Mouse (Mus musculus) midbrain, embryonic 10.5 days (tissue): Measurements from ENCODE around the gene Bscl2. TPM values are rescaled to one million over a fixed set of nuclear protein-coding genes. Genes with fewer than 3 reads are reported as not detected.
"Not testable (repeated sequence)": the region's sequence is repeated elsewhere in the genome, so short reads cannot be mapped to it uniquely, and the experiment has no call there.

ENCODE experiments used
- DNase-seq: peaks from one replicate; pipeline ENCODE4 v3.0.0-alpha.2; 2017; ENCODE audit warnings: low spot score
- H3K27ac ChIP-seq: fragments of 300-500 bp; sonication (generic); replicated peaks from 2 replicates; pipeline ENCODE4 v1.5.1; 2016; ENCODE audit warnings: mild to moderate bottlenecking
- H3K27me3 ChIP-seq: fragments of 300-500 bp; sonication (generic); 2 replicates; pipeline ENCODE4 v1.6.1; 2016; ENCODE audit warnings: low read depth, mild to moderate bottlenecking; ENCODE audit not compliant: poor library complexity, severe bottlenecking
- H3K36me3 ChIP-seq: fragments of 300-500 bp; sonication (generic); 2 replicates; pipeline ENCODE4 v1.6.1; 2016; ENCODE audit warnings: mild to moderate bottlenecking, moderate library complexity
- H3K4me1 ChIP-seq: fragments of 300-500 bp; sonication (generic); 2 replicates; pipeline ENCODE4 v1.6.1; 2016
- H3K4me3 ChIP-seq: fragments of 300-500 bp; sonication (generic); 2 replicates; pipeline ENCODE4 v1.5.1; 2016; ENCODE audit warnings: mild to moderate bottlenecking, moderate library complexity
- H3K9me3 ChIP-seq: fragments of 300-500 bp; sonication (generic); replicated peaks from 2 replicates; pipeline ENCODE4 v1.6.1; 2016; ENCODE audit warnings: mild to moderate bottlenecking
- WGBS: fragments of 180-500 bp; shearing (Covaris S2); methylation state at CpG from one replicate; pipeline ENCODE4 v1.1.7; 2016; 5-methylcytosine and 5-hydroxymethylcytosine counted together
- polyA plus RNA-seq: library from polyadenylated mRNA; unstranded; fragments of >200 nt; fragmentation: Nextera tagmentation; extraction: Ambion mirVana; gene quantifications from 2 replicates; pipeline ENCODE4 v1.2.1, GENCODE M21; 2016

The Bscl2 gene
- polyA plus RNA-seq, 1 experiment from 2014 or later, result 55.2 TPM

GRCm38 (mm10) chr19:8859018-8859417 is 21.8 kb downstream of the Bscl2 start:
- Histone ChIP-seq H3K4me3 (no peak overlapping the region), H3K4me1 (no peaks in the 10 kb centered on the region), H3K9me3 (no peaks in the 10 kb centered on the region), H3K27me3 (no peaks in the 10 kb centered on the region), H3K27ac (no peak overlapping the region), H3K36me3 (no peaks in the 10 kb centered on the region)
- WGBS, result 25% methylated on average over 1 of the region's 1 CpGs
- no peak for DNase-seq

- Histone ChIP-seq H3K27ac (no peak overlapping the region), H3K9me3 (no peaks in the 10 kb centered on the region), H3K4me1 (no peaks in the 10 kb centered on the region), H3K4me3 (no peak overlapping the region), H3K36me3 (no peaks in the 10 kb centered on the region), H3K27me3 (no peaks in the 10 kb centered on the region)
- no peak for DNase-seq
- WGBS, result 85% methylated on average over 6 of the region's 6 CpGs
Measured at GRCm38 (mm10) chr19:8864265-8864664, 27.0 kb downstream of the Bscl2 start.

- not testable (repeated sequence) for H3K4me3 ChIP-seq, H3K27me3 ChIP-seq, DNase-seq, H3K9me3 ChIP-seq, H3K27ac ChIP-seq
- 75% methylated on average over 3 of the region's 3 CpGs for WGBS
- Histone ChIP-seq H3K4me1 (peaks cover 13% of the 10 kb centered on the region), H3K36me3 (peaks cover 25% of the 10 kb centered on the region)
Measured at GRCm38 (mm10) chr19:8870381-8870780, 33.1 kb downstream of the Bscl2 start.

- Histone ChIP-seq H3K4me3 (peak overlapping the region; percentile 91), H3K4me1 (peaks cover 13% of the 10 kb centered on the region), H3K9me3 (no peaks in the 10 kb centered on the region), H3K27ac (peak overlapping the region; percentile 92), H3K36me3 (peaks cover 30% of the 10 kb centered on the region), H3K27me3 (no peaks in the 10 kb centered on the region)
- DNase-seq, result no peak
- WGBS, result 67% methylated on average over 9 of the region's 9 CpGs
Measured at GRCm38 (mm10) chr19:8870838-8871237, 33.6 kb downstream of the Bscl2 start.

GRCm38 (mm10) chr19:8871267-8872186 is 34.3 kb downstream of the Bscl2 start, which contains the start of gene Ubxn1:
Ubxn1 (plus strand) TSS chr19:8871496.
- Histone ChIP-seq H3K36me3 (peaks cover 37% of the 10 kb centered on the region), H3K4me3 (peak within 1 kb of the TSS; percentile 91), H3K4me1 (peaks cover 13% of the 10 kb centered on the region), H3K27me3 (no peaks in the 10 kb centered on the region), H3K27ac (peak within 1 kb of the TSS; percentile 92), H3K9me3 (no peaks in the 10 kb centered on the region)
- peak; percentile 96 for DNase-seq
- 2% methylated on average over 59 of the region's 59 CpGs for WGBS

GRCm38 (mm10) chr19:8872266-8872840 is 35.1 kb downstream of the Bscl2 start:
- Histone ChIP-seq H3K27me3 (no peaks in the 10 kb centered on the region), H3K36me3 (peaks cover 44% of the 10 kb centered on the region), H3K27ac (peak overlapping the region; percentile 92), H3K4me3 (peak overlapping the region; percentile 91), H3K9me3 (no peaks in the 10 kb centered on the region), H3K4me1 (peaks cover 13% of the 10 kb centered on the region)
- DNase-seq, result no peak
- 78% methylated on average over 10 of the region's 10 CpGs for WGBS

GRCm38 (mm10) chr19:8875031-8875430 is 37.8 kb downstream of the Bscl2 start:
- peaks cover 65% of the 10 kb centered on the region for H3K36me3 ChIP-seq
- H3K9me3 ChIP-seq, result no peaks in the 10 kb centered on the region
- H3K27ac ChIP-seq, result no peak overlapping the region
- H3K4me1 ChIP-seq, result peaks cover 21% of the 10 kb centered on the region
- no peak overlapping the region for H3K4me3 ChIP-seq
- no peak for DNase-seq
- no peaks in the 10 kb centered on the region for H3K27me3 ChIP-seq
- WGBS, result 94% methylated on average over 7 of the region's 7 CpGs

GRCm38 (mm10) chr19:8880311-8881033 is 43.2 kb downstream of the Bscl2 start, which contains the start of gene Uqcc3:
Uqcc3 (minus strand) TSS chr19:8880923.
- under 1% methylated on average over 42 of the region's 42 CpGs for WGBS
- Histone ChIP-seq H3K27me3 (no peaks in the 10 kb centered on the region), H3K36me3 (peaks cover 39% of the 10 kb centered on the region)

GRCm38 (mm10) chr19:8881034-8881392 is 43.7 kb downstream of the Bscl2 start:
- H3K36me3 ChIP-seq, result peaks cover 33% of the 10 kb centered on the region
- peak overlapping the region; percentile 78 for H3K4me3 ChIP-seq
- H3K27me3 ChIP-seq, result no peaks in the 10 kb centered on the region
- H3K4me1 ChIP-seq, result peaks cover 15% of the 10 kb centered on the region
- peak overlapping the region; percentile 89 for H3K27ac ChIP-seq
- no peaks in the 10 kb centered on the region for H3K9me3 ChIP-seq
- DNase-seq, result no peak
- WGBS, result 22% methylated on average over 3 of the region's 3 CpGs

More at GRCm38 (mm10) chr19:8880311-8881033, 43.2 kb downstream of the Bscl2 start, which contains the start of gene Uqcc3:
- Histone ChIP-seq H3K4me1 (peaks cover 15% of the 10 kb centered on the region), H3K9me3 (no peaks in the 10 kb centered on the region), H3K27ac (peak within 1 kb of the TSS; percentile 89), H3K4me3 (peak within 1 kb of the TSS; percentile 78)
- DNase-seq, result peak; percentile 83

- peaks cover 30% of the 10 kb centered on the region for H3K4me1 ChIP-seq
- H3K9me3 ChIP-seq, result no peaks in the 10 kb centered on the region
- no peak within 1 kb of the TSS for H3K27ac ChIP-seq
- H3K36me3 ChIP-seq, result 0 out of 2 replicates have a peak, but pooled peaks cover 8% of the 10 kb centered on the region
- DNase-seq, result no peak
- H3K4me3 ChIP-seq, result no peak within 1 kb of the TSS
- 72% methylated on average over 3 of the region's 3 CpGs for WGBS
- no peaks in the 10 kb centered on the region for H3K27me3 ChIP-seq
Measured at GRCm38 (mm10) chr19:8883616-8884015, 46.3 kb downstream of the Bscl2 start, which contains the start of the genes Lbhd1 and Gm49403. Lbhd1 (plus strand) TSS chr19:8883732. Gm49403 (plus strand) TSS chr19:8883930.

- 57% methylated on average over 1 of the region's 1 CpGs for WGBS
- Histone ChIP-seq H3K27me3 (no peaks in the 10 kb centered on the region), H3K4me3 (peak overlapping the region; percentile 77), H3K36me3 (peaks cover 21% of the 10 kb centered on the region), H3K4me1 (peaks cover 24% of the 10 kb centered on the region), H3K9me3 (no peaks in the 10 kb centered on the region), H3K27ac (peak overlapping the region; percentile 94)
- no peak for DNase-seq
Measured at GRCm38 (mm10) chr19:8886916-8887584, 49.8 kb downstream of the Bscl2 start.
